Mouse (Mus musculus): ENCODE measurements around the gene Pyurf.

GRCm38 (mm10) chr6:57639531-57639930 is 52.3 kb downstream of the Pyurf start:
- TF ChIP-seq CTCF (IDR thresholded peaks at IDR 0.05; ENCODE audit: borderline replicate concordance, insufficient read depth, low read depth, low read length) (no peak), POLR2A (IDR thresholded peaks at IDR 0.05; ENCODE audit: borderline replicate concordance, insufficient read depth, low read length) (no peak)
